Mouse (Mus musculus) adrenal gland, postnatal 10 days (tissue): ENCODE measurements around the gene Bag5. TPM values are rescaled to one million over a fixed set of nuclear protein-coding genes. Genes with fewer than 3 reads are reported as not detected.

ENCODE experiments used
- DNase-seq: peaks from one replicate; pipeline ENCODE4 v3.0.0; 2021; ENCODE audit warnings: mixed read lengths
- long read RNA-seq, 2 experiments: library from polyadenylated mRNA; stranded (forward); transcript quantifications; one replicate each; pipeline ENCODE4 v2.0.0; 2021
- total RNA-seq, 2 experiments: library from RNA; stranded (reverse); gene quantifications; 2 replicates each; pipeline ENCODE4 v1.2.3; 2021

The Bag5 gene
- 10 to 100 TPM; 32.1 to 35.4 TPM for total RNA-seq
- long read RNA-seq, experiment 1, transcript Bag5-201 (2 exons, 2,139 nt) = major isoform, 74 of 92 reads
- long read RNA-seq, experiment 1, transcript Bag5-202 (2 exons, 1,852 nt) = minor isoform, 7 of 92 reads
- long read RNA-seq, experiment 1, partial matches to known transcripts = 9 of 92 reads
- long read RNA-seq, experiment 1, other reads (novel, unspliced or antisense) = 0 of 92 reads
- long read RNA-seq, experiment 2, transcript Bag5-201 (2 exons, 2,139 nt) = major isoform, 39 of 49 reads
- long read RNA-seq, experiment 2, partial matches to known transcripts = 0 of 49 reads
- long read RNA-seq, experiment 2, other reads (novel, unspliced or antisense) = 7 of 49 reads

GRCm38 (mm10) chr12:111713004-111713651, at the start of gene Bag5, which contains the start of gene Apopt1:
Gene Bag5 (minus strand): TSS chr12:111713257.
Gene Apopt1 (plus strand): TSS chr12:111713261.
- peak; percentile 95 for DNase-seq

- no peak for DNase-seq
These were observed 47.4 kb upstream of the Bag5 start for GRCm38 (mm10) chr12:111760306-111760908.

- peak; percentile 68 for DNase-seq
These were observed 46.4 kb upstream of the Bag5 start for GRCm38 (mm10) chr12:111759176-111760061.

- peak; percentile 88 for DNase-seq
These were observed 45.5 kb upstream of the Bag5 start, which contains the start of gene Klc1 for GRCm38 (mm10) chr12:111758381-111759175. Gene Klc1 (plus strand): TSS chr12:111758849.

GRCm38 (mm10) chr12:111757561-111758325, 44.7 kb upstream of the Bag5 start:
- DNase-seq = peak; percentile 27

GRCm38 (mm10) chr12:111756698-111757082, 43.6 kb upstream of the Bag5 start:
- no peak for DNase-seq

- peak; percentile 72 for DNase-seq
These were observed 43.1 kb upstream of the Bag5 start for GRCm38 (mm10) chr12:111756082-111756697.

- no peak for DNase-seq
These were observed 42.2 kb upstream of the Bag5 start for GRCm38 (mm10) chr12:111755231-111755630.

- no peak for DNase-seq
These were observed 41.7 kb upstream of the Bag5 start for GRCm38 (mm10) chr12:111754710-111755109.

- no peak for DNase-seq
These were observed 40.3 kb upstream of the Bag5 start for GRCm38 (mm10) chr12:111753347-111753746.

- DNase-seq = no peak
These were observed 39.4 kb upstream of the Bag5 start for GRCm38 (mm10) chr12:111752491-111752890.

- DNase-seq = no peak
These were observed 37.7 kb upstream of the Bag5 start for GRCm38 (mm10) chr12:111750739-111751138.

GRCm38 (mm10) chr12:111747421-111747820, 34.4 kb upstream of the Bag5 start:
- no peak for DNase-seq

- peak; percentile 80 for DNase-seq
These were observed 33.0 kb upstream of the Bag5 start for GRCm38 (mm10) chr12:111746091-111746490.

- no peak for DNase-seq
These were observed 32.2 kb upstream of the Bag5 start for GRCm38 (mm10) chr12:111745274-111745673.

- no peak for DNase-seq
These were observed 30.9 kb upstream of the Bag5 start for GRCm38 (mm10) chr12:111743981-111744423.

- DNase-seq = no peak
These were observed 30.4 kb upstream of the Bag5 start for GRCm38 (mm10) chr12:111743419-111743818.

- no peak for DNase-seq
These were observed 28.3 kb upstream of the Bag5 start for GRCm38 (mm10) chr12:111741338-111741737.

GRCm38 (mm10) chr12:111738754-111739153, 25.7 kb upstream of the Bag5 start:
- DNase-seq = peak; percentile 79

GRCm38 (mm10) chr12:111737370-111737769, 24.3 kb upstream of the Bag5 start:
- DNase-seq = no peak
